Mouse (Mus musculus) embryonic facial prominence, embryonic 14.5 days (tissue): ENCODE data around the gene Ankrd13a. TPM values are rescaled to one million over a fixed set of nuclear protein-coding genes. Genes with fewer than 3 reads are reported as not detected.
A peak's percentile ranks its signal among the peaks of the same experiment; 100 is the strongest.

Source experiments
- ATAC-seq: fragments of 200-750 bp; cut with Nextera tagmentation; 2 replicates; pipeline ENCODE4 v1.8.0; 2017; ENCODE audit warnings: low read depth, moderate number of reproducible peaks, moderate TSS enrichment
- DNase-seq: peaks from one replicate; pipeline ENCODE4 v3.0.0-alpha.2; 2015; ENCODE audit warnings: low spot score
- H3K27ac ChIP-seq: fragments of 300-500 bp; sonication (generic); replicated peaks from 2 replicates; pipeline ENCODE4 v1.5.1; 2014; ENCODE audit warnings: low read depth, mild to moderate bottlenecking, low read length, moderate library complexity
- H3K27me3 ChIP-seq: fragments of 300-500 bp; sonication (generic); replicated peaks from 2 replicates; pipeline ENCODE4 v1.6.1; 2014; ENCODE audit warnings: low read length; ENCODE audit not compliant: control insufficient read depth, insufficient read depth
- H3K36me3 ChIP-seq: fragments of 300-500 bp; sonication (generic); 2 replicates; pipeline ENCODE4 v1.6.1; 2014; ENCODE audit warnings: low read length, mixed read lengths; ENCODE audit not compliant: control insufficient read depth, insufficient read depth
- H3K4me1 ChIP-seq: fragments of 300-500 bp; sonication (generic); 2 replicates; pipeline ENCODE4 v1.6.1; 2014; ENCODE audit warnings: antibody characterized with exemption, low read length; ENCODE audit not compliant: control insufficient read depth, insufficient read depth
- H3K4me2 ChIP-seq: fragments of 300-500 bp; sonication (generic); 2 replicates; pipeline ENCODE4 v1.6.1; 2014; ENCODE audit warnings: low read depth, mild to moderate bottlenecking, low read length, moderate library complexity, mixed read lengths
- H3K4me3 ChIP-seq: fragments of 300-500 bp; sonication (generic); 2 replicates; pipeline ENCODE4 v1.5.1; 2014; ENCODE audit warnings: low read depth, mild to moderate bottlenecking, low read length
- H3K9ac ChIP-seq: fragments of 300-500 bp; sonication (generic); 2 replicates; pipeline ENCODE4 v1.6.1; 2014; ENCODE audit warnings: low read depth, mild to moderate bottlenecking, low read length, moderate library complexity, mixed read lengths
- H3K9me3 ChIP-seq: fragments of 300-500 bp; sonication (generic); 2 replicates; pipeline ENCODE4 v1.6.1; 2016; ENCODE audit warnings: low read length; ENCODE audit not compliant: control insufficient read depth
- WGBS: fragments of 180-500 bp; shearing (Covaris S2); extraction: QIAGEN DNeasy Blood & Tissue Kit; methylation state at CpG from one replicate; pipeline ENCODE4 v1.1.7; 2014; 5-methylcytosine and 5-hydroxymethylcytosine counted together
- polyA plus RNA-seq: library from polyadenylated mRNA; unstranded; fragments of >200 nt; fragmentation: Nextera tagmentation; extraction: Ambion mirVana; gene quantifications from 2 replicates; pipeline ENCODE4 v1.2.1, GENCODE M21; 2014

The Ankrd13a gene
- polyA plus RNA-seq, 1 experiment from 2014 or later = 61.4 TPM

DNA sequence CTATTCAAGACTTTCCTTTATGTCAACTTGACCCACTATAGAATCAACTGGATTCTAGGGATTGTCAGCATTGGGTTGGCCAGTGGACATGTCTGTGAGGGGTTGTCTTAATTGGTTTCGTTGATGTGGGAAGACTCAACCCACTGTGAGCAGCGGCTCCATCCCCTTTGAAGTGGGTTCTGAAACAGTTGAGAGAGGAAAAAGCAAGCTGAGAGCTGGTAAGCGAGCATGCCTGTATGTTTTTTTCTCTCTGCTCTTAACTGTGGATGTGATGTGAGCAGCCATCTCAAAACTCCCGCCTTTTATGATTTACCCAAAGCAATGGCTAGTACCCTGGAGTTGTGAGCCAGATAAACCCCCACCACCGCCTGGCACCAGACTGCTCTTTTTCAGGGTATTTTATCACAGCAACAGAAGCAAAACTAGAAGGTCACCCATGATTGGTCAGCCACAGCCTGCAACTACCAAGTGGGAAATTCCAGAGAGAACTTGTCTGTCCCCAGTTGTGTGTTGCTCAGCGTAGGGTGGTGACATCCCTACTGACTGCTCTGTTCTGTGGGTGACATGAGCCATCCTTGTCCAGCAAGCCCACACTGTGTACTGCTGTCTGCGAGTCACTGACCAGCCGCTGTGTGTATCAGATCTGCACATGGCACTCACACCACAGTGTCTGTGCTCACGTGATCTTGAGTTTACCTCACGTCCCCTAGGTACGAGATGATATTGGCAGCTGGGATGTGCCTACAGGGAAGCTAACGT, 9.1 kb downstream of the Ankrd13a start:
- H3K9ac ChIP-seq = no peak overlapping the region
- no peaks in the 10 kb centered on the region for H3K4me1 ChIP-seq
- DNase-seq = no peak
- no peaks in the 10 kb centered on the region for H3K27me3 ChIP-seq
- no peak overlapping the region for H3K4me2 ChIP-seq
- no peak for ATAC-seq
- H3K9me3 ChIP-seq = no peaks in the 10 kb centered on the region
- WGBS = 86% methylated on average over 12 of the region's 12 CpGs
- peaks cover 17% of the 10 kb centered on the region; the same call in 1 of the 2 replicates for H3K36me3 ChIP-seq
- no peak overlapping the region for H3K4me3 ChIP-seq
- H3K27ac ChIP-seq = no peak overlapping the region

GRCm38 (mm10) chr5:114784622-114785165, 10.2 kb downstream of the Ankrd13a start:
- WGBS = 74% methylated on average over 12 of the region's 16 CpGs

GRCm38 (mm10) chr5:114785196-114785595, 10.7 kb downstream of the Ankrd13a start:
- ATAC-seq = no peak
- no peak overlapping the region for H3K27ac ChIP-seq

More at GRCm38 (mm10) chr5:114784622-114785165, 10.2 kb downstream of the Ankrd13a start:
- Histone ChIP-seq H3K27ac (no peak overlapping the region), H3K4me1 (no peaks in the 10 kb centered on the region), H3K4me3 (no peak overlapping the region), H3K27me3 (no peaks in the 10 kb centered on the region), H3K9me3 (no peaks in the 10 kb centered on the region), H3K4me2 (no peak overlapping the region), H3K36me3 (peaks cover 28% of the 10 kb centered on the region), H3K9ac (no peak overlapping the region)
- DNase-seq = no peak
- ATAC-seq = no peak

DNA sequence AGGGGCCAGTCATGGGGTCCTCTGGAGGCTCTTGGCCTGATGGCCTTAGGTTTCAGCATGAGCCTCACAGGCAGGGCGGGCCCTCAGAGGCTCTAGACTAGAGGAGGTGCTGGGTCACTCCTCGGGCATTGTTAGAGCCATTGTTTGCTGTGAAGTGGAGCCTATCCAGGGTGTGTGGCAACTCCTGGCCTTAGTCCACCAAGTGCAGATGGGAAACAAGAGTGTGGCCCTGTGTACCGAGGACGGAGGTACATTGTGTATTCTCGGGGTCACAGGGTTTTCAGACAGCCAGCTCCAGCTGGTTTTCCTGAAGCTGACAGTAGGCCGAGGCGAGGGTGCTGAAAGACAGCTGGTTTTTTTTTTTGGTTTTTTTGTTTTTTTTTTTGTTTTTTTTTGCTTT, 18.8 kb downstream of the Ankrd13a start:
- Histone ChIP-seq H3K4me1 (peaks cover 9% of the 10 kb centered on the region), H3K27ac (no peak overlapping the region), H3K4me2 (no peak overlapping the region), H3K4me3 (no peak overlapping the region), H3K9ac (no peak overlapping the region), H3K27me3 (no peaks in the 10 kb centered on the region), H3K36me3 (peaks cover 60% of the 10 kb centered on the region), H3K9me3 (no peaks in the 10 kb centered on the region)
- no peak for DNase-seq
- ATAC-seq = no peak
- WGBS = 71% methylated on average over 7 of the region's 7 CpGs

More at GRCm38 (mm10) chr5:114785196-114785595, 10.7 kb downstream of the Ankrd13a start:
- no peak overlapping the region for H3K9ac ChIP-seq
- H3K4me3 ChIP-seq = no peak overlapping the region
- H3K27me3 ChIP-seq = no peaks in the 10 kb centered on the region
- 77% methylated on average over 5 of the region's 5 CpGs for WGBS
- no peak overlapping the region for H3K4me2 ChIP-seq
- DNase-seq = no peak
- H3K36me3 ChIP-seq = peaks cover 28% of the 10 kb centered on the region
- H3K9me3 ChIP-seq = no peaks in the 10 kb centered on the region
- H3K4me1 ChIP-seq = no peaks in the 10 kb centered on the region

GRCm38 (mm10) chr5:114794609-114795008, 20.1 kb downstream of the Ankrd13a start:
- ATAC-seq (no peak), DNase-seq (no peak)
- no peaks in the 10 kb centered on the region for H3K27me3 ChIP-seq
- no peak overlapping the region for H3K27ac ChIP-seq
- WGBS = 75% methylated on average over 4 of the region's 4 CpGs
- no peak overlapping the region for H3K4me2 ChIP-seq
- peaks cover 60% of the 10 kb centered on the region for H3K36me3 ChIP-seq
- H3K4me3 ChIP-seq = no peak overlapping the region
- H3K4me1 ChIP-seq = peaks cover 9% of the 10 kb centered on the region
- no peak overlapping the region for H3K9ac ChIP-seq
- H3K9me3 ChIP-seq = no peaks in the 10 kb centered on the region

- H3K36me3 ChIP-seq = peaks cover 65% of the 10 kb centered on the region
- H3K4me2 ChIP-seq = no peak overlapping the region
- no peak overlapping the region for H3K27ac ChIP-seq
- H3K4me3 ChIP-seq = no peak overlapping the region
- peaks cover 9% of the 10 kb centered on the region for H3K4me1 ChIP-seq
- DNase-seq (no peak), ATAC-seq (no peak)
- H3K27me3 ChIP-seq = no peaks in the 10 kb centered on the region
- no peaks in the 10 kb centered on the region for H3K9me3 ChIP-seq
- WGBS = 55% methylated on average over 9 of the region's 9 CpGs
- H3K9ac ChIP-seq = no peak overlapping the region
Observed at GRCm38 (mm10) chr5:114795231-114795630, 20.8 kb downstream of the Ankrd13a start.

DNA sequence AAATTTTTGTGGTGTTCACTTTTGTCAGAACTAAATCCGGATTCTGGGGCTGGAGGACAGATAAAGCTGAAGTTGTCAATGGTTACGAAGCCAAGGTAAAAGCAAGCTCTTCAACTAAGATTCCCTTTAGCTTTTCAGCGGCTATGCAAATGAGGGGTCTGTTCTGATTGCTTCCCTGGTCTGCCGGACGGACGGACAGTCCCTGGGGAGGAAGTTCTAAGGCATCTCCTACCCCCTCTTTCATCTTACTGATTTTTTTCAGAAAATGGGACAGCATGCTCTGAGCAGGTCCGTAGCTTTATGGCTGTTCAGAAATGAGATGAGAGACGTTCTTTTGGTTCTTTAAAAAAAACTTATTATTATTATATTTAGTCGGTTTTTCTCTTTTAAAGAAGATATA, 21.2 kb downstream of the Ankrd13a start:
- Histone ChIP-seq H3K4me2 (no peak overlapping the region), H3K27me3 (no peaks in the 10 kb centered on the region), H3K9me3 (no peaks in the 10 kb centered on the region), H3K36me3 (peaks cover 70% of the 10 kb centered on the region), H3K4me3 (no peak overlapping the region), H3K27ac (no peak overlapping the region), H3K4me1 (peaks cover 9% of the 10 kb centered on the region), H3K9ac (no peak overlapping the region)
- 61% methylated on average over 9 of the region's 9 CpGs for WGBS
- no peak for ATAC-seq
- no peak for DNase-seq

DNA sequence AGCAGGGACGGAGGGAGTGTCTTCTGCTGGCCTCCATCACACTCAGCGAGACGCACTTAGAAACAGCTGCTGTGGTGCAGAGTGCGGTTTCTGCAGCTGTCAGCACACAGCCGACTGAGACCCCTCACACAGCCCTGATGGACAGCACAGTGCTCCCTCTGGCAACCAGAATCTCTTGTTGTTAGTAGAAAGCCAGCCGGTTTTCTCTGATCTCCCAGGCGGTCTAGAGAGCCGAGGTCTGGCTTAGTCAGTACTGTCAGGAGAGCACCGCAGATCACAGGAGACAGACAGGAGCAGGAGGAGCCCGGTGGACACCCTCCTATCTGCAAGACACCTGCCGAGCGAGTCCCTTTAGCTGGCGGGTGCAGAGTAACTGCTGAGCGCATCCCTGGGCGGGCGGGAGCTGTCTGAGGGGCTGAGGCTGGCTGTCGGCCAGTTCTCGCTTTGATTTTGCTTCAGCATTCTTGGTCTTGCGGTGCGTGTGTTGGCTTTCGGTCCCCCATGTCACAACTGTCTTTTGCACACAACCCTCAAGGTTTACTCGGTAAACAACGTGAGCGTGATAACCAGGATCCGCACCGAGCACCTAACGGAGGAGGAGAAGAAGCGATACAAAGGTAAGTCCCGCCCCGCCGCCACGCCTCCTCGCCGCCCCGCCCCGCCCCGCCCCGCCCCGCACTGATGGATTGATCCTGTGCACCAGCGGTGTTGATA, 22.0 kb downstream of the Ankrd13a start:
- ATAC-seq (peak; percentile 88), DNase-seq (peak; percentile 89)
- no peaks in the 10 kb centered on the region for H3K9me3 ChIP-seq
- 10% methylated on average over 40 of the region's 40 CpGs for WGBS
- H3K27ac ChIP-seq = peak overlapping the region; percentile 48; the same call in 1 of the 2 replicates
- H3K4me1 ChIP-seq = peaks cover 9% of the 10 kb centered on the region
- H3K9ac ChIP-seq = peak overlapping the region; percentile 40; the same call in 1 of the 2 replicates
- H3K36me3 ChIP-seq = peaks cover 68% of the 10 kb centered on the region
- H3K4me3 ChIP-seq = peak overlapping the region; percentile 39
- H3K4me2 ChIP-seq = peak overlapping the region; percentile 68
- no peaks in the 10 kb centered on the region for H3K27me3 ChIP-seq
